Mouse (Mus musculus): Measurements from ENCODE around the gene Sars.

DNA sequence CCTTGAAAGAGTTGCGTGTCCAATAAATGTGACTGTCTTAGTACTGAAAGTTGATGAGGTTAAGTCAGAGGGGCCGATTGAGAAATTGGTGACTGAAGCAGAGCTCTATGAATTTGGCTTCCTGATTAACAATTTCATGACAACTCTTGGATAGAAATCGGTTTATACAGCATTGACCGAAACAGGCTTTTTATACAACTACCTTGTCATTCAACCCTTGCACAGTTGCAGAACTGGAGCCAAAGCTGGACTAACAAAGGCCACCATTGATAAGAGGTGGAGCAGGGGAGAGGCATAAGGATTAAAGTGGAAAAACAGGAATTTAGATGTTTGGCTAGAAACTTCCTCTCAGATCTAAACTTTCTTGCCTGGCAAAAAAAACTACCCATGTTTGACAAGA is 33.8 kb upstream of the Sars start:
- TF ChIP-seq CTCF (IDR thresholded peaks at IDR 0.05; ENCODE audit: extremely low read depth, insufficient read length, insufficient replicate concordance, low read depth, low read length) (no peak), POLR2A (IDR thresholded peaks at IDR 0.05; ENCODE audit: low read depth, low read length) (no peak)
